Mouse (Mus musculus) CH12.LX (cell line): Measurements from ENCODE around the gene Slc2a13. TPM values are rescaled to one million over a fixed set of nuclear protein-coding genes. Genes with fewer than 3 reads are reported as not detected.

Experiments
- DNase-seq: peaks from one replicate; pipeline ENCODE4 v3.0.0-alpha.2; 2013; ENCODE audit errors: extremely low read depth
- H3K27ac ChIP-seq: 2 replicates; pipeline ENCODE4 v1.5.1; 2012; ENCODE audit warnings: low read depth, mild to moderate bottlenecking, control low read depth, moderate library complexity; ENCODE audit not compliant: insufficient read depth
- H3K27me3 ChIP-seq: replicated peaks from 2 replicates; pipeline ENCODE3; 2012; ENCODE audit warnings: inconsistent platforms
- H3K36me3 ChIP-seq, 2 experiments: replicated peaks in 1 of 2; 2 replicates each; pipeline versions ENCODE3 to v1.6.1; 2012; ENCODE audit warnings: inconsistent platforms in 1 of 2, low read length in 1 of 2, mild to moderate bottlenecking in 1 of 2, mixed read lengths in 1 of 2, moderate library complexity in 1 of 2; ENCODE audit not compliant: control insufficient read depth in 1 of 2, insufficient read depth in 1 of 2
- H3K4me1 ChIP-seq, 2 experiments: 2 replicates each; pipeline ENCODE4 v1.6.1; 2012; ENCODE audit warnings: inconsistent platforms in 1 of 2, moderate library complexity in 1 of 2; ENCODE audit not compliant: insufficient read depth in 2 of 2, control insufficient read depth in 1 of 2
- H3K4me2 ChIP-seq: 2 replicates; pipeline ENCODE4 v1.6.1; 2012; ENCODE audit warnings: low read depth, mild to moderate bottlenecking, control low read depth; ENCODE audit not compliant: poor library complexity, insufficient read depth, severe bottlenecking
- H3K4me3 ChIP-seq, 3 experiments: fragments of 150-350 bp in 1 of 3; sonication (generic) in 1 of 3; replicated peaks in 1 of 3; 2 replicates each; pipeline versions ENCODE3 to v1.5.1; 2011 to 2012; ENCODE audit warnings: low read depth in 2 of 3, low read length in 2 of 3, mild to moderate bottlenecking in 2 of 3, moderate library complexity in 2 of 3, control low read depth in 1 of 3, improper control_type of control experiment in 1 of 3, inconsistent platforms in 1 of 3, mixed read lengths in 1 of 3; ENCODE audit not compliant: poor library complexity in 1 of 3
- H3K79me2 ChIP-seq: replicated peaks from 2 replicates; pipeline ENCODE4 v1.6.1; 2012; ENCODE audit warnings: mild to moderate bottlenecking, moderate library complexity; ENCODE audit not compliant: control insufficient read depth, poor library complexity, insufficient read depth, severe bottlenecking; ENCODE audit errors: extremely low read depth
- H3K9ac ChIP-seq: 2 replicates; pipeline ENCODE4 v1.6.1; 2012; ENCODE audit warnings: low read depth, mild to moderate bottlenecking, control low read depth, moderate library complexity; ENCODE audit not compliant: insufficient read depth
- H3K9me3 ChIP-seq: replicated peaks from 2 replicates; pipeline ENCODE3; 2012; ENCODE audit warnings: low read length, inconsistent platforms, mixed read lengths
- CHD1 ChIP-seq: IDR thresholded peaks from 2 replicates; pipeline ENCODE4 v1.6.1; 2012; ENCODE audit warnings: low read depth, low read length, improper control_type of control experiment, inconsistent platforms
- CTCF ChIP-seq, 2 experiments: IDR thresholded peaks in 1 of 2; conservative IDR thresholded peaks in 1 of 2; 2 replicates each; pipeline ENCODE4 v1.5.1; 2011 to 2012; ENCODE audit warnings: low read depth in 2 of 2, low read length in 2 of 2, improper control_type of control experiment in 1 of 2, inconsistent platforms in 1 of 2, mild to moderate bottlenecking in 1 of 2, moderate library complexity in 1 of 2
- E2F4 ChIP-seq: IDR thresholded peaks from 2 replicates; pipeline ENCODE4 v1.6.1; 2011; ENCODE audit warnings: low read depth, low read length, improper control_type of control experiment; ENCODE audit not compliant: insufficient replicate concordance
- ETS1 ChIP-seq: conservative IDR thresholded peaks from 2 replicates; pipeline ENCODE4 v1.6.1; 2012; ENCODE audit warnings: low read depth, mild to moderate bottlenecking, inconsistent platforms, low read length, improper control_type of control experiment, moderate library complexity
- HCFC1 ChIP-seq: IDR thresholded peaks from 2 replicates; pipeline ENCODE4 v1.6.1; 2012; ENCODE audit warnings: low read depth, mild to moderate bottlenecking, inconsistent platforms, low read length, improper control_type of control experiment
- JUN ChIP-seq: IDR thresholded peaks from 2 replicates; pipeline ENCODE4 v1.6.1; 2011; ENCODE audit warnings: low read depth, mild to moderate bottlenecking, low read length, improper control_type of control experiment, moderate library complexity; ENCODE audit not compliant: insufficient read depth
- JUND ChIP-seq: conservative IDR thresholded peaks from 2 replicates; pipeline ENCODE4 v1.6.1; 2011; ENCODE audit warnings: low read depth, low read length, improper control_type of control experiment
- MAX ChIP-seq: IDR thresholded peaks from 2 replicates; pipeline ENCODE4 v1.6.1; 2011; ENCODE audit warnings: low read length, improper control_type of control experiment
- MAZ ChIP-seq: IDR thresholded peaks from 2 replicates; pipeline ENCODE4 v1.6.1; 2012; ENCODE audit warnings: low read depth, mild to moderate bottlenecking, inconsistent platforms, low read length, improper control_type of control experiment, moderate library complexity
- MXI1 ChIP-seq: IDR thresholded peaks from 2 replicates; pipeline ENCODE4 v1.6.1; 2011; ENCODE audit warnings: mild to moderate bottlenecking, low read depth, low read length, improper control_type of control experiment
- MYC ChIP-seq: IDR thresholded peaks from 2 replicates; pipeline ENCODE4 v1.6.1; 2011; ENCODE audit warnings: low read depth, mild to moderate bottlenecking, improper control_type of control experiment, low read length
- NRF1 ChIP-seq: IDR thresholded peaks from 2 replicates; pipeline ENCODE4 v1.6.1; 2014; ENCODE audit warnings: low read depth, mild to moderate bottlenecking, inconsistent platforms, low read length, improper control_type of control experiment, moderate library complexity
- POLR2A ChIP-seq: IDR thresholded peaks from 2 replicates; pipeline ENCODE4 v1.6.1; 2011; ENCODE audit warnings: low read depth, mild to moderate bottlenecking, improper control_type of control experiment, low read length
- POLR2AphosphoS2 ChIP-seq: IDR thresholded peaks from 2 replicates; pipeline ENCODE4 v1.6.1; 2011; ENCODE audit warnings: low read depth, low read length, improper control_type of control experiment
- RAD21 ChIP-seq: IDR thresholded peaks from 2 replicates; pipeline ENCODE4 v1.6.1; 2011; ENCODE audit warnings: low read depth, mild to moderate bottlenecking, low read length, improper control_type of control experiment, moderate library complexity
- SIN3A ChIP-seq: IDR thresholded peaks from 2 replicates; pipeline ENCODE4 v1.6.1; 2012; ENCODE audit warnings: low read length, improper control_type of control experiment, inconsistent platforms
- TCF12 ChIP-seq: IDR thresholded peaks from 2 replicates; pipeline ENCODE4 v1.6.1; 2014; ENCODE audit warnings: low read depth, mild to moderate bottlenecking, inconsistent platforms, low read length, improper control_type of control experiment
- UBTF ChIP-seq: IDR thresholded peaks from 2 replicates; pipeline ENCODE4 v1.6.1; 2012; ENCODE audit warnings: low read depth, mild to moderate bottlenecking, inconsistent platforms, low read length, improper control_type of control experiment, moderate library complexity
- ZMIZ1 ChIP-seq: IDR thresholded peaks from 2 replicates; pipeline ENCODE4 v1.6.1; 2012; ENCODE audit warnings: low read depth, mild to moderate bottlenecking, inconsistent platforms, low read length, improper control_type of control experiment
- dilution Hi-C: fragments of 300-500 bp; cut with MboI; formaldehyde crosslinking; loops from 2 replicates; pipeline ENCODE4 v1.14.3; 2020; ENCODE audit warnings: low sequenced_read_pairs; ENCODE audit not compliant: extremely low pct_unique_long_range_greater_than_20kb, extremely low pct_ligation_motif_present
- in situ Hi-C: fragments of 300-500 bp; cut with MboI; formaldehyde crosslinking; loops from 3 replicates; pipeline ENCODE4 v1.14.3; 2019; ENCODE audit warnings: low sequenced_read_pairs, low pct_ligation_motif_present, low pct_unique_long_range_greater_than_20kb, mixed read lengths
- polyA plus RNA-seq: library from polyadenylated mRNA; unstranded; fragments of >175 nt; gene quantifications from 2 replicates; pipeline ENCODE4 v1.2.1, GENCODE M21; 2012; ENCODE audit warnings: low read depth; ENCODE audit not compliant: insufficient read length
- total RNA-seq, 2 experiments: library from RNA; depleted of rRNA; stranded (reverse); fragments of 300-350 nt in 1 of 2; fragments of >200 nt in 1 of 2; gene quantifications; 2 replicates each; pipeline ENCODE4 v1.2.3; 2012 to 2014

The Slc2a13 gene
- total and polyA plus RNA-seq, 3 experiments, result not detected

DNA sequence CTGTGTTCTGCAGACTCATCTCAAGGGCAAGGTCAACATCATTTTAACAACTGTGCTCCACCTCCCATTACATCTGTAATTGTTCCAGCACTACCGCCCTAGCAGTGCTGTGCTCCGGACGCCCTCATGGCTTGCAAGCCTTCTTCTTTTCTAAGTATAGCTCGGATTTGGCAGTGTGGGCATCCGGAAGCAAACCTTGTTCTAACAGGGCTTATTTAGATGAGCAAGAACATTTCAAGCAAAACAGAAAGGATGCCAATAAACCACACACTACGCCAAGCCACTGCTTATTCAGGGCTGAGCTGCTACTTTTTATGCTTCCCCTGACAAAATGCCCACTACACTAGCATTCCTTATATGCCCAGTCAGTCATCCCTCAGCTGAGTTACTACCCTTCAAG lies 127.7 kb downstream of the Slc2a13 start:
- H3K27ac ChIP-seq, result no peak overlapping the region
- no peak overlapping the region for H3K4me2 ChIP-seq
- in situ Hi-C loops (no loop called here), dilution Hi-C loops (no loop called here)
- no peaks in the 10 kb centered on the region for H3K36me3 ChIP-seq
- no peak overlapping the region for H3K4me3 ChIP-seq
- TF ChIP-seq UBTF, result no peak
- no peak for TF ChIP-seq HCFC1
- no peak for TF ChIP-seq JUN
- DNase-seq, result no peak
- peaks cover 50% of the 10 kb centered on the region for H3K9me3 ChIP-seq
- no peak overlapping the region for H3K9ac ChIP-seq
- no peaks in the 10 kb centered on the region for H3K4me1 ChIP-seq
- H3K27me3 ChIP-seq, result no peaks in the 10 kb centered on the region
- H3K79me2 ChIP-seq, result no peaks in the 10 kb centered on the region

- no peaks in the 10 kb centered on the region for H3K27me3 ChIP-seq
- H3K4me3 ChIP-seq, result no peak overlapping the region
- no peak overlapping the region for H3K9ac ChIP-seq
- no peaks in the 10 kb centered on the region for H3K79me2 ChIP-seq
- in situ Hi-C loops (no loop called here), dilution Hi-C loops (no loop called here)
- no peaks in the 10 kb centered on the region for H3K4me1 ChIP-seq
- DNase-seq, result no peak
- H3K36me3 ChIP-seq, result no peaks in the 10 kb centered on the region
- H3K27ac ChIP-seq, result no peak overlapping the region
- H3K4me2 ChIP-seq, result no peak overlapping the region
- no peak for TF ChIP-seq ETS1
- no peak for TF ChIP-seq SIN3A
- no peak for TF ChIP-seq TCF12
- TF ChIP-seq HCFC1, result no peak
- TF ChIP-seq RAD21, result no peak
- no peak for TF ChIP-seq MAX
- no peak for TF ChIP-seq CTCF (conservative IDR thresholded peaks at IDR 0.05 in 1 of 2, IDR thresholded peaks at IDR 0.05 in 1 of 2; ENCODE audit: low read depth in 2 of 2, low read length in 2 of 2)
- TF ChIP-seq POLR2A, result no peak
- TF ChIP-seq UBTF, result no peak
- TF ChIP-seq POLR2AphosphoS2, result no peak
- TF ChIP-seq MXI1, result no peak
- TF ChIP-seq JUND, result no peak
- TF ChIP-seq E2F4, result no peak
- peaks cover 54% of the 10 kb centered on the region for H3K9me3 ChIP-seq
Measured at GRCm38 (mm10) chr15:91443449-91443848, 129.6 kb downstream of the Slc2a13 start.

GRCm38 (mm10) chr15:91439883-91440282 lies 133.2 kb downstream of the Slc2a13 start:
- H3K4me2 ChIP-seq, result no peak overlapping the region
- DNase-seq, result no peak
- H3K27me3 ChIP-seq, result no peaks in the 10 kb centered on the region
- TF ChIP-seq JUND (no peak), CHD1 (no peak), MAZ (no peak), ETS1 (no peak), NRF1 (no peak), SIN3A (no peak), CTCF (conservative IDR thresholded peaks at IDR 0.05 in 1 of 2, IDR thresholded peaks at IDR 0.05 in 1 of 2; ENCODE audit: low read depth in 2 of 2, low read length in 2 of 2) (no peak), MXI1 (no peak), ZMIZ1 (no peak), MYC (no peak)
- H3K27ac ChIP-seq, result no peak overlapping the region
- dilution Hi-C loops (no loop called here), in situ Hi-C loops (no loop called here)
- no peaks in the 10 kb centered on the region for H3K36me3 ChIP-seq
- H3K79me2 ChIP-seq, result no peaks in the 10 kb centered on the region
- peaks cover 44% of the 10 kb centered on the region for H3K9me3 ChIP-seq
- H3K9ac ChIP-seq, result no peak overlapping the region
- H3K4me1 ChIP-seq, result no peaks in the 10 kb centered on the region
- H3K4me3 ChIP-seq, result no peak overlapping the region
